Mouse (Mus musculus) thymus, postnatal 10 days (tissue): Measurements from ENCODE around the gene Sh2d3c.

ENCODE experiments used
- DNase-seq, 2 experiments: peaks; one replicate each; pipeline ENCODE4 v3.0.0; 2021; ENCODE audit warnings: low spot score in 2 of 2

Sh2d3c gene

DNA sequence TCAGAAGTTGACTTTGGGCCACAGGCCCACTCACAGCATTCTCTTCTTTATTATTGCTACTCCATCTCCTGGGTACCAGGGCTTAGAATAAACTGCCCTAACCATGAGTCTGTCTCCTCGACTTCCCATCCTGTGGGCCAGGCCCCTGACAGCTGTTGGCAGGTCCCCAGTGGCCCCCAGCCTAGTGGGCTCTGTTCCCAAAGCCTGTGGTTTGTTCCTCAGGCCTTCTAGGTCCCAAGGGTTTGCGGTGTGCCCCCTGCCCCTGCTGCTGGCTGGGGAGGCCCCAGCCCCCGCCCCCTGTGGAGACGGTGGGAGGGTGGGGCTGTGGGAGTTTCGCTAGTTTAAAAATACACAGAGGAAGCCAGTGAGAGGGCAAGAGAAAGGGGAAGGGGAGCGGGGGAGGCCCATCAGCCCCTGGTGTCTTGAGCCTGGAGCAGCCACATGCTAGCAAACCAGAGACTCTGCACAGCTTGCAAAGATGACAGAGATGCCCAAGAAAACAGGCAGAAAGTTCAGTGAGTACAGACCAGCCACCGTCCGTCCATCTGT, at the start of gene Sh2d3c:
Gene Sh2d3c, plus strand, starts transcription at position 375 of the 549 bp plus-strand sequence.
- DNase-seq: peak; percentile 48 to 54

DNA sequence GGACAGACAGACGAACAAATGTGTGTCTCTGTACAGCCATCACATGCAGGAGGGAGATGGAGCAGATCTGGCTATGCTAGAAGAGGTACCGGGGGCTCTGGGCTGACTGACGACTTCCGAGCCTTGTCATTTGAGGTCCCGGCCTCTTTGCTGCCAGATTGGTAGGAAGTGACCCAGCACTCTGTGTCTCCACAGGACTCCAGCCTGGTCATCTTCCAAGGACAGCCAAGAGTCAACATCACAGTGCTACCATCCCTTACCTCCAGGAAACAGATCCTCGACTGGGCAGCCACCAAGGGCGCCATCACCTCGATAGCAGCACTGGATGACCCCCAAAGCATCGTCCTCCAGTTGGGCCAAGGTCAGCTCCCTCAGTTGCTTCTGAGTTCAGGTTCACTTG, 49.7 kb upstream of the Sh2d3c start:
- DNase-seq: no peak

DNA sequence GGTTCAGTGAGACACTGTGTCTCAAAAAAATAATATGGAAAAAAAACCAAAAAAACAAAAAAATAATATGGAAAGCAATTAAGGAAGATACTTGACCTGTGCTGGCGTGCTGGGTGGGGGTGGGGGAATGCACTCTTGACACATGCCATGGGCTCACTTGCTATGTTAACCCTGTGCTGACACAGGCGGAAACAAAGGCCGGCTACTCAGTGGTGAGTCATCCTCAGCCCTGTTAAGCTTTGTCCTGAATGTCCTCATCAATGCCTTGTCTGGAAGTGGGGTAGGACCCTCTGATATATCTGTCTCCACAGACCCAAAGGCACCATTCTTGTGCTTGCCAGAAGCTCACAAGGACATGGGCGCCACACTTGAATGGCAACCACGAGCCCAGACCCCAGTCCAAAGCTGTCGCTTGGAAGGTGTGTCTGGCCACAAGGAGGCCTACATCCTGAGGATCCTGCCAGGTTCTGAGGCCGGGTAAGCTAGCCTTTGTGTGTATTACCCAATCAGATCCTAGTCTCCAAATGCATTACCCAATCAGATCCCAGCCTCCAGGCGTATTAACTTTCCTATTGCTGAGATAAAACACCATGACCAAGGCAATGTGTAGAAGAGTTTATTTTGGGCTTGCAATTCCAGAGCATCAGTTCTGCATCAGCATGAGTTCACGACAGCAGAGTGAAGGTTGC, 48.8 kb upstream of the Sh2d3c start:
- no peak for DNase-seq

DNA sequence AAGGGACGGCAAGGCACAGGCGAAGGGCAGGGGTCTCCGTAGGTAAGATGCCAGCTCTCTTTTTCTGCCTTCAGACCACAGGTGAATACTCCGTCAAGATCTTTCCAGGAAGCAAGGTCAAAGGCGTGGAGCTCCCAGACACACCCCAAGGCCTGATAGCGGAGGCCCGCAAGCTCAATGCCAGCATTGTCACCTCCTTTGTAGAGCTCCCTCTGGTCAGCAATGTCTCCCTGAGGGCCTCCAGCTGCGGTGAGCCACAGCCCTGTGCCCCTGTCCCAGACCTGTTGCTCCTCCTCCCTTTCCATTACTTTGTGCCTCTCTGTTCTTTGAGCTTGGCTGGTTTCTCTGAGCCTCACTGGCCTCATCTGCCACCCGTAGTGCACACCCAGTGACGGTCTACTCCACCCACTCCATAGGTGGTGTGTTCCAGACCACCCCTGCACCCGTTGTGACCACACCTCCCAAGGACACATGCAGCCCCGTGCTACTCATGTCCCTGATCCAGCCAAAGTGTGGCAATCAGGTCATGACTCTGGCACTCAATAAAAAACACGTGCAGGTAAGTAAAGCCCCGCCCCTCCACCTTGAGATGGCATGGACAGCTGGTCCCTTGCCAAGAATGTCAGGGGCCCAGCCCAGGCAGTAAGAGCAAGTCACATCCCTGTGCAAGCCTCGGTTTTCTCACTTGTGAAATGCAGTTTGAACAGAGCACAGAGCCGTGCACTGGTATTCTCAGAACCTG, 47.5 kb upstream of the Sh2d3c start:
- no peak for DNase-seq

DNA sequence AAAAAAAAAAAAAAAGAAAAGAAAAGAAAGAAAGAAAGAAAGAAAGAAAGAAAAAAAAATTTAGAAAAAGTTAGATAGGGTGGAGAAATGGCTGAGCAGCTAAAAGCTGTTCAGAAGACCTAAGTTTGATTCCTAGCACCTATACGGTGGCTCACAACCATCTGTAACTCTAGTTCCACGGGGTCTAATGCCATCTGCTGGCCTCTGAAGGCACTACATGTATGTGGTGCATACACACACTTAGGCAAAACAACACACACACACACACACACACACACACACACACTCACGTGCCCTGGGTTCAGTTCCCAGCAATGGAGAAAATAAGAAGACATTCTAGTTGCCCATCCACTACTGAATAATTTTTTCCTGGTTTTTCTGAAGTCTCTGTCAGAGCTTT, 44.0 kb upstream of the Sh2d3c start:
- DNase-seq: no peak

DNA sequence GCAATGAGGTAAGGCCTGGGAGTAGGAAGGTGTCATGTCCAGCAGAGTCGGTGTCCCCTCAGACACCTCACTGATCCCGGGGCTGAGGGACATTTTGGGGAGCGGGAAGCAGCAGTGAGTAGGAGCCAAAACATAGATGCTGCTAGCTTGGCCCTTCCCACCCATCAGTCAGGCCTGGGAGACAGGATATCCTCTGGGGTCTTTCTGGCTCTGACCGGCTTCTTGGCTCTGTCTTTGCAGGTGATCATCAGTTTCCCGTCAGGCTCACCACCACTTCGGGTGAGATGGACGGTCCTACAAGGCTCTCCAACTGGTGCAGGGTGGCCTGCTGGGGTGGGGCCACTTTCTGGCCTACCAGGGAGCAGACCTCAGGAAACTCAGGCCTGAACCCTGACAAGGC, 43.2 kb upstream of the Sh2d3c start:
- no peak for DNase-seq

DNA sequence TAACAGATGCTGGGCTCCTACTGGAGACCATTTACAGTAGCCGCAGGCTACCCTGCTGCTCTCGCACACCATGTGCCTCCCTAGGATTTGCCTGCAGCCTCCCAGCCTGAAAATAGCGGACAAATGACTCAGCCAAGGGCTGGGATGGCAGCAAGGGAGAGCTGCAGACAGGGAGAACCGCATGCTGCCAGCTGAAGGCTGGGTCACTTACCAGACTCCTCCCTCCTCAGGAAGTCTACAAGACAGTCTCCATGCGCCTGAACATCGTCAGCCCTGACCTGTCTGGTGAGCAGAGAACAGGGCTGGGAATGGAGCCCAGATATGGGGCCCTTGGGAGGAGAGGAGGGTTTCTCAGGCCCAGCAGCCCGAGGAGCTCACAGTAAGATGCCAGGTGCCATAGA, 40.8 kb upstream of the Sh2d3c start:
- no peak for DNase-seq

DNA sequence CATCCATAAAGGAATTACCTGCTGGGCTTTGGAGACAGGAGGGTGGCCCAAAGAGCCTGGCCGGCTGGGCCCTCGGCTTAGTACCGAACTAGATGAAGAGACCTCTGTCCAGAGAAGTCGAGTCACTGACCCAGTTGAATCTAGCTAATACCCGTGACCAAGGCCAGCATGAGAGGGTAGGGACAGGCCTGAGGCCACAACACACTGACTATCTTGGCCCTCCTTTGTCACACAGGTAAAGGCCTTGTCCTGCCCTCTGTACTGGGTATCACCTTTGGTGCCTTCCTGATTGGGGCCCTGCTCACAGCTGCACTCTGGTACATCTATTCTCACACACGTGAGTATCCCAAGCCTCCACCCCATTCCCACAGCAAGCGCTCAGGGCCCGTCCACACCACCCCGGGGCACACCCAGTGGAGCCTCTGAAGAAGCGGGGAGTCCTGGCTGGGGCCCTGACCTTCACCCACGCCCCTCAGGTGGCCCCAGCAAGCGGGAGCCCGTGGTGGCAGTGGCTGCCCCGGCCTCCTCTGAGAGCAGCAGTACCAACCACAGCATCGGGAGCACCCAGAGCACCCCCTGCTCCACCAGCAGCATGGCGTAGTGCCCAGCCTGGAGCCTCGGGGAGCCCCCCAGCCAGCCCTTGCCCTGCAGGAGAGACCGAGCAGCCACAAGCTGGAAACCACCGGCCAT, 39.7 kb upstream of the Sh2d3c start:
- DNase-seq: no peak

DNA sequence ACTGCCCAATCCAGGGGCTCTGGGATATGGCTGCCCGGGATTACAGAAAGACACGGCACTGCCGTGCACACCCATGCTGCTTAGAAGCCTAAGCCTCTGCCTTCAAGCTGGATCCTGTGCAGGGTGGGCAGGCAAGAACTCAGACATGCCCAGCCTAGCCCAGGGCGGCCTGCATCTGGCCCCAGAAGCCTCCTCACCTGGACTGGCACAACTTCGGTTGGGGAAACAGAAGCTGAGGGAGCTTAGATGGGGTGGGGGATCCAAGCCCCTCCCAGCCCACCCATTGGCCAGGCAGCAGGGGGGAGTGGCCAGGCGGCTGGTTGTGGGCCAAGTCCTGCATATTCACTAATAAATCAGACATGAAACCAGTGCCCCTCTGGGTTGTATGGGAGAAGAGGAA, 39.1 kb upstream of the Sh2d3c start:
- no peak for DNase-seq

DNA sequence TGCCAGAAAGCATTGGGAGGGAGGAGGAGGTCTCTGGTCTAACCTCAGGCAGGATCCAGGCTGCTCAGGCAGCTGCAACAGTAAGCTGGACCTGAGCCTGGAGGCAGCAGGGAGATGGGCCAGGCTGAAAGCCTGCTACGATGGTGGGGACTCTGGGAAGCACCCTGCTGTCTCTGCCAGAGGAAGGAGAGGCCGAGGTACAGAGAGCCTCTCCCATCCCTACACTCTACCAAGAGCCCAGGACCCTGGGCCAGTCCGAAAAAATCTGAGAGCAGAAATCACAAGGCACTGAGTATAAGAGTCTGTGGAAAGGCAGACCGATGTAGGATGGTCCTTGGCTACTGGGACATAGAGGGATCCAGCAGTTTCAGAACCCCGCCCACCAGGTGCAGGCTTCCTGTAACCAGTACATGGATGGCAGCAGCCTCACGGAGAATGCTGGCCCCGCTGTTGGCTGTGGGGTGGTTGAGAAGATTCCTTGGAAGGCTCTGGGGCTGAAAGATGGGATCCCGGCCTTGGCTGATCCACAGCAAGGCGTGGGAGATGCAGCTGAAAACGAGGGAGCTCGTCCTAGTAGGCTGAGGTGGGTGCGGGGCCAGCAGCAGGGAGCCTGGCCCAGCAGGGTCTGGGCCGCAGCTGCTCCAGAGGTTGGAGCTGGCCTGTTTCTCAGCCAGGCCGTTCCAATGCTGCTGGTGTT, 38.0 kb upstream of the Sh2d3c start:
- DNase-seq: no peak

DNA sequence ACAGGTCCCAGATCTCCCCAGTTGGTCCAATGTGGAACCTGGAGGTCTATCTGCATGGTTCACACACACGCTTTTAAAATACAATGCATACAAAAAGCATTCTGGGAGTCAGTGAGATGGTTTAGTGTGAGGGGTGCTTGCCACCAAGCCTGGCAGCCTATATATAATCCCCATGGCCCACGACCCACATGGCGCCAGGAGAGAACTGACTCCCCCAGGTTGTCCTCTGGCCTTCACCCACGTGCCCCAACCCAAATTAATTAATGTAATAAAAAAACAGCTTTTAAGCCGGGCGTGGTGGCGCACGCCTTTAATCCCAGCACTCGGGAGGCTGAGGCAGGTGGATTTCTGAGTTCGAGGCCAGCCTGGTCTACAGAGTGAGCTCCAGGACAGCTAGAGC, 37.2 kb upstream of the Sh2d3c start:
- DNase-seq: no peak

DNA sequence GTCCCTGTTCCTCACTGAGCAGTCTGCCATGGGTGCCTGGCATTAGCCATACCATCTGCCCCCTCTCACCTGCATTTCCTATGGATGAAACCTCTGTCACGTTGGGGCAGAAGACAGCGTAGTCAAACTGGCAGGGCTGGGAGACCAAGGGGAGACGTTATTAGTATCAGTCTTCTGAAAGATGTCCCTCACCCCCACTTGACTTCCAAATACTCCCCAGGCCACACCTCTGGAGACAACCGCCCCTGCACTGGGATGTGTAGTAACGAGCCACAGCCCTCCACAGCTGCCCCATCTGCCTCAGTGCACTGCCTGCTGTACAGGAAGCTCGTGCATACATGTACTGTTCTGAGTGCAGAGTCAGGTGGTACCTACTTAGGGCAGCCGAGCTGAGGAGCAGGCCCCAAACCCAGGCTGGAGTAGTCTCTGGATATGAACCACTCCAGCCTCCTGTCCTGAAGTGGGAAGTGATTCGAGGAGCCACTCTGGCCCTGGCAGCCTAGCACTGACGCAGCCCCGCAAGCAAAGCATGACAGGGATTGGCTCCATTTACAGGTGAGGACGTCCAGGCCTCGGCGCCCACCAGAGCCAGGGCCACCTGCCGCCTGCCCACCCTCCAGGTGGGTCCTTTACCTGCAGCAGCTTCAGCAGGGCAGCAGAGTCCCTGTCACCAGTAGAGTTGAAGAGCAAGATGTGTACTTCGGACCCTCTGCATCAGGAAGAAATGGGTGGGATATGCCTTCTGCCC, 36.0 kb upstream of the Sh2d3c start:
- DNase-seq: no peak

DNA sequence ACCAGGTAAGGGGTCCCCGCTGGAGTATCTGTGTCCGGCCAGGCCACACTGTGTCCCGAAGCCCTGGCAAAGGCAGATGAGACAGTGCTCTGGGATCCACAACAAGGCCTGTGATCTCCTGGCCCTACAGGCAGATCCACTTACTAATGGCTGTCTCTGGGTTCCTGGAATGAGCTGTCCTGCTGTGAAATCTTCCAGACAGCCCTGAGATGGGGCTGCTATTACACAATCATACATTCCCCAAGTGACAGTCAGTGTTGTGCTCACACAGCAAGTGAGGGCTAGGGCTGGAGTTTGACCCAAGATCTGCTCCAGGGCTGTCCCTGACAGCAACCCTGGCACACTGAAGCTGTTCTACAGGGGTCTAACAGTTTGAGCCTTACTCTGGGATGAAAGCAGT, 35.0 kb upstream of the Sh2d3c start:
- DNase-seq: no peak

DNA sequence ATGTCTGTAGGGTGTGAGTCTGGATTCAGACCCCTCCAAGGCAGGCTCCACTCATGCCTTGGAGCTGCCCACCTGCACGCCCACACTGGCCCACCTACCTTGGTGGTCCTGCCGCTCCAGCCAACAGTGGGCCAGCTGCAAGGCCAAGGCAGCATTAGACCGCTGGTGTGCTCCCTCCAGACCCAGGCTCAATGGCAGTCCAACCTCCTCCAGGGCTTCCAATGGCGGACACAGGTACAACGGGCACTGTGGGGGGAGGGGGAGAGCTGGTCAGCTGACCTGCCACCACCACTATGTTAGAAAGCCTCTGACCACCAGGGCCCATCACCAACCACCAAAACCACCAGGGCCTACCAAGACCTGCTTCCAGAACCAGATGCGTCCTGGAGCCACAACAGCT, 34.2 kb upstream of the Sh2d3c start:
- DNase-seq: no peak

DNA sequence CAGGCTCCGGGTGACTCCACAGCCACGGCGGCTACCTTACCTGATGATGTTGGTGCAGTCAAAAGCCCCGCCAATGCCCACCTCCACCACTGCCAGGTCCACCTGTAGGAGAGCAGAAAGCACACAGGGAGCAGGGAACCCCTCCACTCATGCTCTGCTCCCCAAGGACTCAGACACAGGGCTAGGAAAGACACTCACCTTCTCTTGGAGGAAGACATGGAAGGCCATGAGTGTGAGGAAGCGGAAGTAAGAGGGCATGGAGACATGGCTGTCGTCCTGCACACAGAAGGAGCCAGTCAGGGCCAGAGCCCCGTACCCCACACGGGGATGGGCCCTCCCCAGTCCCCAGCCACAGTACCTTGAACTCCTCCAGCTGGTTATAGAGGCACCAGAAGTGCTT, 33.3 kb upstream of the Sh2d3c start:
- no peak for DNase-seq

DNA sequence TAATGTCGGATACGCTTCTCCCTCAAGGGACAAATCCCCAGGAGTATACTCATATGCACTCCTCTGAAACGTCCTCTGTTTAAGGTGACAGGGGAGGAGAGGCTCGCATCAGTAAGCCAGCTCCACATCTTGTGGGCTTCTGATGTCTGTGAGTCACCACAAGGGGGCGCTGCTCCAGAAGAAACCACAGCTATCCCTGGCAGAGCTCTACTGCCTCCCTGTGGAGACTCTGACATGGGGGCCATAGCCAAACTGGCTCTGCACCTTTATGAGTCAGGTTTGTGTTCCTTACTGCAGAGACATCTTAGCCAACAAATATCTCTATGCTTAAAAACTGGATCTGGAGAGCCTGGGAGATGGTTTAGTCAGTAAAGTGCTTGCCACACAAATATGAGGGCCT, 31.4 kb upstream of the Sh2d3c start:
- peak; percentile 79 to 96 for DNase-seq

DNA sequence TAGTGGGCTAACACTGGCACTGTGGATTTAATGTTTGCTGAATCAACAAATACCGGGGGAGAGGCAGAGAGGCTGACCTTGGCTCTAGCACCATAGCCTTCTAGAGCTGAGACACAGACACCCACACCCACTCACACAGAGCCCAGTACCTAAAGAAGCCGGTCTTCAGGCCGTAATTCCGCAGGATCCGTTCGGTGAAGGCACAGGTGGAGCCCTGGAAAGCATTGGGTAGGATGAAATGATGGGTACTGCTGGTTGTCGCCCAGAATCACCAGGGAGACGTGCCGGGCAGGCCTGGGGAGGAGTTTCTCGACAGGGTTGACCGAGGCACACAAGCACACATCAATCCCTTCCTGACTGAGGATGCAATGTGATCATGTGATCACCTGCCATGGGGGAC, 29.8 kb upstream of the Sh2d3c start:
- no peak for DNase-seq

DNA sequence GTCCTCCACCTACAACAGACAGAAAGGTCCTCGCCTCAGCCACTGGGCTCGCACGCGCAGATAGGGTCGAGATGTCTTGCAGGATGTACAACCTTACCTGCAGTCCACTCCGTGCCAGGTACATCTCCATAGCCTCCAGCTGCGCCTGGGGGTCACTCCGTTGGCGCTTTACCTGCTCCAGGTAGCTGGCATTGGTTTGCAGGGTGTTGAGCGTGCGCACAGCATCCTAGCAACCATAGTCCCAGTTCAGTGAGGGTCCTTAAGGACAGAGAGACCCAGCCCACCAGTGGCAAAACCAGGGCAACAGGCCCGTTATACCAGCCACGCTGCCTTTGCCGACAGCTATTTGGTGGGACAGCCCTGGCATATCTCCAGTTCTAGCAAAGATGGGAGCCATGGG, 28.4 kb upstream of the Sh2d3c start:
- no peak for DNase-seq

DNA sequence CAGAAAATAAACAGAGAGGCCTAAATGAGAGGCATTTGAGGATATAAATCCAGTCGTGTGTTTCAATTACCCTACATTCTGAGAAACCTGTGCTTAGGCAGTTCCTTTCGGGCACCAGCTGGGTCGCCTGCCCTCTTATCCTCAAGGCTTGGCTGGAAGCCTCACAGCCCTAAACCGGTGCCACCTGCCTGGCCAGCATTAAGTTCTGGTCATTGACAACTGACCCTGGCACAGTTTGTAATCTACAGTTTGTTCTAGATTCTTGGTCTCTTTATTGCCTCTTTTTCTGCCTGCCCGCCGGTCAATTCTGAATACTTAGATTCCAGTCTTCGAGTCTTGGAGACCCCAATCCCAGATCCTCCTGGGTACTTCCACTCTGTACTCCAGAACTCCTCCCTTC, 27.6 kb upstream of the Sh2d3c start:
- no peak for DNase-seq

DNA sequence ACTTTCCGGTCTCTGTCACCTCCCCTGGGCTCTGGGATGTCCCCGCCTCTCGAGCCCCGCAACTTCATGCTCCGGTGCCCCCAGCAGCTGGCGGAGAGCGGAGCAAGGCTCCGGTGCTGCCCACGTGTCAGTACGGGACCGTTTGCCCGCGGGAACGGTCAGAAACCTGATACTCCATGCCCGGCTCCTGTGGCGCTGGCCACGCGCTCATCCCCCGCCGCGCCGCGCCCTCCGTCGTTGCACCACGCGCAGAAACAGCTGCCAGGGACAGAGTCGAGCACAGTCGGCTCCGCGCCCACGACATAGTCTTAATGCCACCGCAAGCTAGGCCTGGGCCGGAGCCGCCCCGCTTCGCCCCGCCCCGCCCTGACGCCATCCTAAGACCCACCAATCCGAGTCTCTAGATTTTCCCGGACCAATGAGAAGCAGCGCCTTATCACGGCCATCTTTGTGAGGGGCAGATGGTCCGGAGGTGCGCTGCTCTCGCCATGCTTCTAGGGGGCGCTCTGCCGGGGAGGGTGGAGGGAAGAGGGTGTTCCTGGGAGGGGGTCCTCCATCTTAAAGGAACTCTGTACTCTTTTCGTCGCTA, 26.9 kb upstream of the Sh2d3c start:
- DNase-seq: peak; percentile 95 to 98

DNA sequence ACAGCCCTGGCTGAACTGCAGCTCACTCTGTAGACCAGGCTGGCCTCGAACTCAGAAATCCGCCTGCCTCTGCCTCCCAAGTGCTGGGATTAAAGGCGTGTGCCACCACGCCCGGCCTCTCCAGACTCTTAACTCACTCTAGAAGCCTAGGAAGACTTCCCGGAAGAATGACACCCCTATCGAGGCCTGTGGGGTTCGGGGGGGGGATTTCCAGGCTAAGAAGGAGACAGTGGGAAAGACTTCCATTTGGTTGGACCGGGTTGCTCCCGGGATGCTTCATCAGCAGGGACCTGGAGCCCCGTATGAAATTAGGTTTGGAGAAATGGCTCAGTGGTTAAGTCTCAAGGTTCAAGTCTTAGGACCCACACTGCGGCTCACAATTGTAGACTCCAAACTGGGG, 26.2 kb upstream of the Sh2d3c start:
- DNase-seq: no peak
